Mouse (Mus musculus): ENCODE measurements around the gene Kcnj9. TPM values are rescaled to one million over a fixed set of nuclear protein-coding genes. Genes with fewer than 3 reads are reported as not detected.

Kcnj9 gene
- polyA plus RNA-seq, 1 experiment from 2014 or later, result not detected

GRCm38 (mm10) chr1:172281522-172282254 is 47.4 kb downstream of the Kcnj9 start:
- DNase-seq (no peak), ATAC-seq (ENCODE audit: low read depth) (no peak)
- no peak overlapping the region for H3K27ac ChIP-seq
- H3K4me1 ChIP-seq (replicated peaks), result no peaks in the 10 kb centered on the region
- WGBS (ENCODE audit: insufficient replicate concordance), result 67% methylated on average over 10 of the region's 10 CpGs
- no peak overlapping the region for H3K4me3 ChIP-seq (replicated peaks)
- no peaks in the 10 kb centered on the region for H3K36me3 ChIP-seq
- H3K9me3 ChIP-seq (replicated peaks), result no peaks in the 10 kb centered on the region
- no peak overlapping the region for H3K9ac ChIP-seq
- H3K27me3 ChIP-seq, result peaks cover 12% of the 10 kb centered on the region; the same call in 1 of the 2 replicates
- no peak overlapping the region for H3K4me2 ChIP-seq

GRCm38 (mm10) chr1:172279768-172280509 is 49.2 kb downstream of the Kcnj9 start:
- WGBS (ENCODE audit: insufficient replicate concordance), result 65% methylated on average over 16 of the region's 16 CpGs

GRCm38 (mm10) chr1:172278328-172278727 is 50.8 kb downstream of the Kcnj9 start:
- Histone ChIP-seq H3K4me1 (replicated peaks) (no peaks in the 10 kb centered on the region), H3K4me2 (no peak overlapping the region), H3K4me3 (replicated peaks) (no peak overlapping the region), H3K27me3 (no peaks in the 10 kb centered on the region), H3K9me3 (replicated peaks) (no peaks in the 10 kb centered on the region), H3K27ac (no peak overlapping the region), H3K36me3 (no peaks in the 10 kb centered on the region), H3K9ac (no peak overlapping the region)
- ATAC-seq (ENCODE audit: low read depth), result no peak
- no peak for DNase-seq
- WGBS (ENCODE audit: insufficient replicate concordance), result 77% methylated on average over 13 of the region's 13 CpGs

More at GRCm38 (mm10) chr1:172279768-172280509, 49.2 kb downstream of the Kcnj9 start:
- H3K9ac ChIP-seq, result no peak overlapping the region
- H3K4me3 ChIP-seq (replicated peaks), result no peak overlapping the region
- H3K36me3 ChIP-seq, result no peaks in the 10 kb centered on the region
- H3K27me3 ChIP-seq, result peaks cover 4% of the 10 kb centered on the region; the same call in 1 of the 2 replicates
- H3K27ac ChIP-seq, result no peak overlapping the region
- H3K4me1 ChIP-seq (replicated peaks), result no peaks in the 10 kb centered on the region
- H3K9me3 ChIP-seq (replicated peaks), result no peaks in the 10 kb centered on the region
- ATAC-seq (ENCODE audit: low read depth), result no peak
- DNase-seq, result no peak
- no peak overlapping the region for H3K4me2 ChIP-seq

- DNase-seq, result no peak
- 12% methylated on average over 3 of the region's 3 CpGs for WGBS (ENCODE audit: insufficient replicate concordance)
Measured at GRCm38 (mm10) chr1:172277172-172277571, 51.9 kb downstream of the Kcnj9 start.

GRCm38 (mm10) chr1:172274547-172274946 is 54.6 kb downstream of the Kcnj9 start:
- Histone ChIP-seq H3K9me3 (replicated peaks) (no peaks in the 10 kb centered on the region), H3K4me3 (replicated peaks) (no peak overlapping the region), H3K36me3 (no peaks in the 10 kb centered on the region), H3K4me2 (no peak overlapping the region), H3K27ac (no peak overlapping the region), H3K4me1 (replicated peaks) (no peaks in the 10 kb centered on the region), H3K9ac (no peak overlapping the region), H3K27me3 (no peaks in the 10 kb centered on the region)
- WGBS (ENCODE audit: insufficient replicate concordance), result 65% methylated on average over 5 of the region's 5 CpGs
- no peak for ATAC-seq (ENCODE audit: low read depth)
- no peak for DNase-seq

More at GRCm38 (mm10) chr1:172277172-172277571, 51.9 kb downstream of the Kcnj9 start:
- Histone ChIP-seq H3K9ac (no peak overlapping the region), H3K4me1 (replicated peaks) (no peaks in the 10 kb centered on the region), H3K27me3 (no peaks in the 10 kb centered on the region), H3K4me2 (no peak overlapping the region), H3K4me3 (replicated peaks) (no peak overlapping the region), H3K9me3 (replicated peaks) (no peaks in the 10 kb centered on the region), H3K36me3 (no peaks in the 10 kb centered on the region), H3K27ac (no peak overlapping the region)
- ATAC-seq (ENCODE audit: low read depth), result no peak

- H3K4me3 ChIP-seq (replicated peaks), result no peak overlapping the region
- no peak overlapping the region for H3K9ac ChIP-seq
- no peaks in the 10 kb centered on the region for H3K9me3 ChIP-seq (replicated peaks)
- H3K4me2 ChIP-seq, result no peak overlapping the region
- H3K27me3 ChIP-seq, result no peaks in the 10 kb centered on the region
- no peaks in the 10 kb centered on the region for H3K36me3 ChIP-seq
- WGBS (ENCODE audit: insufficient replicate concordance), result 52% methylated on average over 5 of the region's 5 CpGs
- H3K4me1 ChIP-seq (replicated peaks), result no peaks in the 10 kb centered on the region
- DNase-seq, result no peak
- no peak overlapping the region for H3K27ac ChIP-seq
- ATAC-seq (ENCODE audit: low read depth), result no peak
Measured at GRCm38 (mm10) chr1:172274116-172274515, 55.0 kb downstream of the Kcnj9 start.

GRCm38 (mm10) chr1:172273386-172273785 is 55.7 kb downstream of the Kcnj9 start:
- Histone ChIP-seq H3K4me3 (replicated peaks) (no peak overlapping the region), H3K4me1 (replicated peaks) (no peaks in the 10 kb centered on the region), H3K9me3 (replicated peaks) (no peaks in the 10 kb centered on the region), H3K4me2 (no peak overlapping the region), H3K9ac (no peak overlapping the region), H3K27me3 (no peaks in the 10 kb centered on the region), H3K36me3 (no peaks in the 10 kb centered on the region), H3K27ac (no peak overlapping the region)
- no peak for DNase-seq
- WGBS (ENCODE audit: insufficient replicate concordance), result 77% methylated on average over 6 of the region's 6 CpGs
- no peak for ATAC-seq (ENCODE audit: low read depth)

- Histone ChIP-seq H3K4me2 (no peak overlapping the region), H3K9ac (no peak overlapping the region), H3K36me3 (no peaks in the 10 kb centered on the region), H3K4me3 (replicated peaks) (no peak overlapping the region), H3K27me3 (no peaks in the 10 kb centered on the region), H3K27ac (no peak overlapping the region), H3K9me3 (replicated peaks) (no peaks in the 10 kb centered on the region), H3K4me1 (replicated peaks) (no peaks in the 10 kb centered on the region)
- 77% methylated on average over 10 of the region's 10 CpGs for WGBS (ENCODE audit: insufficient replicate concordance)
- ATAC-seq (ENCODE audit: low read depth) (no peak), DNase-seq (no peak)
Measured at GRCm38 (mm10) chr1:172271765-172272164, 57.4 kb downstream of the Kcnj9 start.

GRCm38 (mm10) chr1:172271208-172271607 is 57.9 kb downstream of the Kcnj9 start:
- no peak overlapping the region for H3K4me3 ChIP-seq (replicated peaks)
- WGBS (ENCODE audit: insufficient replicate concordance), result 68% methylated on average over 3 of the region's 3 CpGs
- H3K4me1 ChIP-seq (replicated peaks), result no peaks in the 10 kb centered on the region
- no peak overlapping the region for H3K27ac ChIP-seq
- no peaks in the 10 kb centered on the region for H3K9me3 ChIP-seq (replicated peaks)
- no peaks in the 10 kb centered on the region for H3K27me3 ChIP-seq
- ATAC-seq (ENCODE audit: low read depth) (no peak), DNase-seq (no peak)
- no peaks in the 10 kb centered on the region for H3K36me3 ChIP-seq
- H3K9ac ChIP-seq, result no peak overlapping the region
- H3K4me2 ChIP-seq, result no peak overlapping the region

Measured in liver, embryonic 13.5 days (tissue).